In the genomic region with DNA sequence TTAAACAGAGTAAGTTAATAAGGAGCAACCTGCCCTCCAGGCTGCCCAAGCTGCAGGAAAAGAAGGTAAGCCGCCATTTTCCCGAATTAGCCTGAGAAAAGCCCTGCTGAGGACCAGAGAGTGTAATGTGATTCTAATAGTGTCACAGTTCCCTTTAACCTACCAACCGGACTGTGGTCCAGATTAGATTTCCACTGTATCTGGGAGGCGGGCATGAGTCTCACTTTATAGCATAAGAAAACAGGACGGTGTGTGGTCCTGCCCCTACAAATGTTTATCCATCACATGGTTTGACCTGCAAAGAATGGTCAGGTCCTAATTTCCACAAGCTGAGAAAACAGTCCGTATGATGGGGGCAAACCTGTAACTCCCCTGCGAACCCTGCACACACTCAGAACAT, we compare ENCODE assay signal across 11 mouse cellular contexts.
"Had no signal": no experiment of that assay in that cellular context is flagged by ENCODE, and none has a peak within 500 bp of the region (broad histone marks: within the 10 kb centered on the region; RNA-seq: fewer than 3 reads in every experiment).

No protein-coding gene starts in this region.

- H3K9ac ChIP-seq: limb, embryonic 12.5 days; liver, embryonic 13.5 days; liver, postnatal 0 days; neural tube, embryonic 12.5 days had no signal

- H3K27ac ChIP-seq: limb, embryonic 12.5 days; liver, embryonic 13.5 days; neural tube, embryonic 12.5 days had no signal

- H3K4me1 ChIP-seq: liver, embryonic 13.5 days had no signal

- H3K4me3 ChIP-seq: layer of hippocampus, adult 2 months; limb, embryonic 12.5 days; liver, embryonic 13.5 days; neural tube, embryonic 12.5 days had no signal

- H3K36me3 ChIP-seq: limb, embryonic 12.5 days; liver, embryonic 13.5 days; neural tube, embryonic 12.5 days had no signal

- DNase-seq: kidney, adult 8-10 months; kidney, postnatal 4 days; liver; liver, embryonic 13.5 days; liver, postnatal 0 days; midbrain, embryonic 14.5 days; thymus, postnatal 4 days had no signal

- H3K27me3 ChIP-seq: limb, embryonic 12.5 days; liver, embryonic 13.5 days; neural tube, embryonic 12.5 days had no signal

- H3K4me2 ChIP-seq: limb, embryonic 12.5 days; liver, embryonic 13.5 days; neural tube, embryonic 12.5 days had no signal

- H3K9me3 ChIP-seq: limb, embryonic 12.5 days; liver, embryonic 13.5 days; neural tube, embryonic 12.5 days had no signal

- ATAC-seq: intestine, postnatal 0 days; liver, postnatal 0 days had no signal
